7 mouse cellular contexts compared by ENCODE assay signal in the genomic region with DNA sequence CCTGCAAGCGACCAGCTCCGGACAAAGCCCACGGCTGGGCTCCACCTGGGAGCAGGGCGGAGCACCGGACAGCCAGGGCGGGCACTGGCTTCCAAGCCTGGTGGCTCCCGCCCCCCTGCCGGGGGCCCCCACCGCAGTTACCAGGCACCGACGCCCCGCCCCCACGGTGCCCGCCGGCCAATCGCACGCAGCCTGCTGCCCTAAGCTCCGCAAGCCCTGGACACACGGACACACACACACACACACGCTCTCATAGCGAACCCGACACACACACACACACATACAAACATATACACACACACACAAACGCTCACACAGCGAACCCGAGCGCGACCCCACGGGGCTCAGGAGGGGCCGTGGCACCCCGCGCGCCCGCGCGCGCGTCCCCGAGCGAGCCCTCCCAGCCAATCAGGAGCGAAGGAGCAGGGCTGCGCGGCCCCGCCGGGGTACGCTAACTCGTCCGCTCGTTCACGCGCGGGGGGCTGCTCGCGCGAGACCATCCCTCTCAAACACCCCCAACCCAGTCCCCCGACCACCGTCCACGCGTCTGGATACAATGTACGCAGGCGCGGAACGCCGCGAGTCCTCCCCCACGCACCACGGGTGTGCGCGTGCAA. TPM values are rescaled to one million over a fixed set of nuclear protein-coding genes. Genes with fewer than 3 reads are reported as not detected.
A peak's percentile ranks its signal among the peaks of the same experiment; 100 is the strongest.
DNase-seq lines count a peak whose midpoint lies in the region; ATAC-seq and TF ChIP-seq lines count a peak whose summit lies in the region.

No protein-coding gene starts in this region.

- peak overlapping the region; percentile 99 for H3K27ac ChIP-seq in embryonic facial prominence, embryonic 12.5 days
- peak overlapping the region; percentile 97 for H3K27ac ChIP-seq in heart, adult 2 months
- peak overlapping the region; percentile 100 for H3K27ac ChIP-seq in limb, embryonic 13.5 days
- peak overlapping the region; percentile 99 for H3K27ac ChIP-seq in midbrain, embryonic 16.5 days (ENCODE audit: low read length)

- intact Hi-C loops in heart, adult 2 months (cut with DNase I) = no loop called here

- no peak for TF ChIP-seq CTCF in heart, adult 2 months (IDR thresholded peaks at IDR 0.05)

- H3K4me1 ChIP-seq in embryonic facial prominence, embryonic 12.5 days = peaks cover 27% of the 10 kb centered on the region
- peaks cover 5% of the 10 kb centered on the region for H3K4me1 ChIP-seq in heart, adult 2 months (ENCODE audit: control insufficient read depth, insufficient read depth, low read length)
- peaks cover 34% of the 10 kb centered on the region for H3K4me1 ChIP-seq in limb, embryonic 13.5 days
- H3K4me1 ChIP-seq in midbrain, embryonic 16.5 days (ENCODE audit: control insufficient read depth, insufficient read depth, low read length) = peaks cover 41% of the 10 kb centered on the region

- H3K9me3 ChIP-seq in embryonic facial prominence, embryonic 12.5 days = no peaks in the 10 kb centered on the region
- H3K9me3 ChIP-seq in limb, embryonic 13.5 days = no peaks in the 10 kb centered on the region
- H3K9me3 ChIP-seq in midbrain, embryonic 16.5 days (replicated peaks; ENCODE audit: control insufficient read depth, low read length, poor library complexity, severe bottlenecking) = no peaks in the 10 kb centered on the region

- 0 out of 2 replicates have a peak, but pooled peaks cover 2% of the 10 kb centered on the region for H3K79me2 ChIP-seq in heart, adult 2 months (replicated peaks; ENCODE audit: control insufficient read depth, insufficient read depth, low read length)

- H3K27me3 ChIP-seq in embryonic facial prominence, embryonic 12.5 days = no peaks in the 10 kb centered on the region
- no peaks in the 10 kb centered on the region for H3K27me3 ChIP-seq in heart, adult 2 months (ENCODE audit: control insufficient read depth, insufficient read depth, low read length)
- no peaks in the 10 kb centered on the region for H3K27me3 ChIP-seq in limb, embryonic 13.5 days
- H3K27me3 ChIP-seq in midbrain, embryonic 16.5 days (ENCODE audit: control insufficient read depth, insufficient read depth, low read depth, low read length) = no peaks in the 10 kb centered on the region

- TF ChIP-seq EP300 in heart, adult 2 months (IDR thresholded peaks at IDR 0.05; ENCODE audit: insufficient read depth, low read depth, low read length) = peak; percentile 31

- H3K9ac ChIP-seq in embryonic facial prominence, embryonic 12.5 days = peak overlapping the region; percentile 93
- H3K9ac ChIP-seq in heart, adult 2 months (ENCODE audit: low read depth, low read length) = peak overlapping the region; percentile 98
- H3K9ac ChIP-seq in limb, embryonic 13.5 days = peak overlapping the region; percentile 99
- peak overlapping the region; percentile 97 for H3K9ac ChIP-seq in midbrain, embryonic 16.5 days (ENCODE audit: low read depth, low read length)

- H3K36me3 ChIP-seq in embryonic facial prominence, embryonic 12.5 days = peaks cover 23% of the 10 kb centered on the region
- H3K36me3 ChIP-seq in heart, adult 2 months (ENCODE audit: control insufficient read depth, insufficient read depth, low read length) = peaks cover 2% of the 10 kb centered on the region
- H3K36me3 ChIP-seq in limb, embryonic 13.5 days = peaks cover 27% of the 10 kb centered on the region
- peaks cover 6% of the 10 kb centered on the region for H3K36me3 ChIP-seq in midbrain, embryonic 16.5 days (ENCODE audit: control insufficient read depth, insufficient read depth, low read length)

- peak; percentile 84 for TF ChIP-seq POLR2A in heart, adult 2 months (IDR thresholded peaks at IDR 0.05; ENCODE audit: insufficient read depth, low read depth, low read length)

- H3K4me3 ChIP-seq in embryonic facial prominence, embryonic 12.5 days = peak overlapping the region; percentile 67
- peak overlapping the region; percentile 87 for H3K4me3 ChIP-seq in heart, adult 2 months
- H3K4me3 ChIP-seq in limb, embryonic 13.5 days = peak overlapping the region; percentile 82
- peak overlapping the region; percentile 84 for H3K4me3 ChIP-seq in midbrain, embryonic 16.5 days (ENCODE audit: low read depth, low read length)

- peak overlapping the region; percentile 77 for H3K4me2 ChIP-seq in embryonic facial prominence, embryonic 12.5 days (replicated peaks)
- H3K4me2 ChIP-seq in limb, embryonic 13.5 days (replicated peaks) = peak overlapping the region; percentile 85
- peak overlapping the region; percentile 78 for H3K4me2 ChIP-seq in midbrain, embryonic 16.5 days (ENCODE audit: low read length)

- DNase-seq in adrenal gland, postnatal 25 days = peak; percentile 99
- peak; percentile 96 to 98 for DNase-seq in heart, adult 2 months
- peak; percentile 97 to 98 for DNase-seq in kidney, adult 8-10 months
- DNase-seq in spleen, postnatal 10 days (ENCODE audit: low spot score in 2 of 2) = peak; percentile 87 to 94

- peak; percentile 62 for ATAC-seq in embryonic facial prominence, embryonic 12.5 days (ENCODE audit: insufficient number of reproducible peaks, insufficient read depth, low FRiP score, low TSS enrichment)
- ATAC-seq in limb, embryonic 13.5 days (ENCODE audit: low FRiP score, low read depth) = peak; percentile 85
- peak; percentile 76 for ATAC-seq in midbrain, embryonic 16.5 days

- under 1% methylated on average over 63 of the region's 68 CpGs for WGBS in embryonic facial prominence, embryonic 12.5 days
- under 1% methylated on average over 68 of the region's 68 CpGs for WGBS in heart, adult 2 months
- 0% methylated on average over 58 of the region's 68 CpGs for WGBS in limb, embryonic 13.5 days
- under 1% methylated on average over 66 of the region's 68 CpGs for WGBS in midbrain, embryonic 16.5 days

RNA-seq across cellular contexts. Expression of a gene that starts 1.0 kb away (rescaled TPM):
- 236 and 293 TPM in 2 replicates for total RNA-seq in adrenal gland, postnatal 25 days (2021)
- polyA plus RNA-seq in embryonic facial prominence, embryonic 12.5 days (2016; fragmentation: Nextera tagmentation; extraction: Ambion mirVana) = 227 and 232 TPM in 2 replicates
- total RNA-seq in heart, adult 2 months (2021) = 100 to 1,000 TPM; 187 to 210 TPM
- polyA plus RNA-seq in heart, adult 2 months (2012; rRNA removed) = 67.8 and 87.4 TPM in 2 replicates
- polyA plus RNA-seq in limb, embryonic 13.5 days (2015; fragmentation: Nextera tagmentation; extraction: Ambion mirVana) = 207 and 209 TPM in 2 replicates
- 133 and 164 TPM in 2 replicates for polyA plus RNA-seq in midbrain, embryonic 16.5 days (2015; fragmentation: Nextera tagmentation; extraction: Ambion mirVana)

Comparison
In these comparisons a context has a peak if more than half of its experiments do, and no peak if none do; other contexts are left out.
1. Peak in every context shown above with its lines: DNase-seq, ATAC-seq, H3K4me3 ChIP-seq and H3K27ac ChIP-seq.